Mouse (Mus musculus) ES-E14 (cell line): ENCODE measurements around the gene Rims4. TPM values are rescaled to one million over a fixed set of nuclear protein-coding genes. Genes with fewer than 3 reads are reported as not detected.
A peak's percentile ranks its signal among the peaks of the same experiment; 100 is the strongest.

Experiments
- DNase-seq: peaks from one replicate; pipeline ENCODE4 v3.0.0-alpha.2; 2013; ENCODE audit warnings: low read depth, low spot score
- H3K27ac ChIP-seq: 2 replicates; pipeline ENCODE4 v1.5.1; 2012; ENCODE audit warnings: low read depth, mild to moderate bottlenecking, low read length, moderate library complexity, mixed read lengths; ENCODE audit not compliant: poor library complexity, insufficient read depth, severe bottlenecking
- H3K36me3 ChIP-seq: 2 replicates; pipeline ENCODE4 v1.6.1; 2012; ENCODE audit warnings: mild to moderate bottlenecking, low read length, moderate library complexity, mixed read lengths; ENCODE audit not compliant: control insufficient read depth, poor library complexity, insufficient read depth, severe bottlenecking
- H3K4me1 ChIP-seq, 2 experiments: fragments of 150-350 bp in 1 of 2; sonication (generic) in 1 of 2; 2 replicates each; pipeline ENCODE4 v1.6.1; 2012; ENCODE audit warnings: low read length in 2 of 2, mild to moderate bottlenecking in 1 of 2, mixed read lengths in 1 of 2; ENCODE audit not compliant: control insufficient read depth in 2 of 2, insufficient read depth in 2 of 2, poor library complexity in 1 of 2
- H3K4me3 ChIP-seq, 2 experiments: fragments of 150-350 bp in 1 of 2; sonication (generic) in 1 of 2; 2 replicates each; pipeline ENCODE4 v1.5.1; 2012; ENCODE audit warnings: low read length in 2 of 2, low read depth in 1 of 2, mild to moderate bottlenecking in 1 of 2, mixed read lengths in 1 of 2; ENCODE audit not compliant: insufficient read depth in 1 of 2, poor library complexity in 1 of 2, severe bottlenecking in 1 of 2
- H3K9ac ChIP-seq: 2 replicates; pipeline ENCODE4 v1.6.1; 2012; ENCODE audit warnings: low read depth, mild to moderate bottlenecking, low read length, mixed read lengths; ENCODE audit not compliant: poor library complexity, insufficient read depth, severe bottlenecking
- H3K9me3 ChIP-seq: fragments of 150-350 bp; sonication (generic); 2 replicates; pipeline ENCODE4 v1.6.1; 2012; ENCODE audit warnings: low read depth, mild to moderate bottlenecking, low read length; ENCODE audit not compliant: control insufficient read depth, insufficient read depth
- CHD2 ChIP-seq: IDR thresholded peaks from 2 replicates; pipeline ENCODE4 v1.6.1; 2014; ENCODE audit warnings: mild to moderate bottlenecking, low read depth, low read length, inconsistent platforms
- HCFC1 ChIP-seq: IDR thresholded peaks from 2 replicates; pipeline ENCODE4 v1.6.1; 2012; ENCODE audit warnings: low read length, inconsistent platforms, borderline replicate concordance; ENCODE audit not compliant: insufficient read depth
- MAFK ChIP-seq: IDR thresholded peaks from 2 replicates; pipeline ENCODE4 v1.6.1; 2014; ENCODE audit warnings: mild to moderate bottlenecking, low read depth, low read length, inconsistent platforms; ENCODE audit not compliant: insufficient read depth
- ZC3H11A ChIP-seq: IDR thresholded peaks from 2 replicates; pipeline ENCODE4 v1.6.1; 2012; ENCODE audit warnings: low read depth, mild to moderate bottlenecking, inconsistent platforms, low read length, borderline replicate concordance
- ZNF384 ChIP-seq: IDR thresholded peaks from 2 replicates; pipeline ENCODE4 v1.6.1; 2012; ENCODE audit warnings: low read depth, low read length, inconsistent platforms
- in situ Hi-C, 2 experiments: fragments of 600-800 bp; cut with MboI; formaldehyde crosslinking; loops; one replicate each; pipeline ENCODE4 v1.15.1; 2025; ENCODE audit warnings: low sequenced_read_pairs in 2 of 2, inconsistent platforms in 1 of 2; ENCODE audit not compliant: unreplicated experiment in 2 of 2
- total RNA-seq: library from RNA; depleted of rRNA; stranded (reverse); fragments of 300-350 nt; gene quantifications from 2 replicates; pipeline ENCODE4 v1.2.3, GENCODE M21; 2012

Rims4 gene
- total RNA-seq, 1 experiment = 0.98 TPM

DNA sequence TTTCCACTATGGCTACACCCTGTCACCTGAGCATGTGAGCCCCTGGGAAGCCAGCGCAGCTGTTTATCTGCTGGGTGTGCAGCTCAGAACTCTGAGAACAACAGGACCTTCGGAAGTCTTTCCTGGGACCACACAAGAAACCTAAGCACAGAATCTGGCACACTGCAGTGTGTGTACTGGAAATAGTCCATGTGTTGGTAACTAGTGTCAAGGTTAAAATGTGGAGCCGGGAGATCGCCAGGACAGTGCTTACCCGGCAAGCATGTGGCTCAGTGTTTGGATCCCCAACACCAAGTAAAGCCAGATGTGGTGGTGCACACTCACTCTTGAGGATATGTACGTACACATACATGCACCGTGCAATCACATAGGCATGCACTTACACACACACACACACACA lies 17.4 kb downstream of the Rims4 start:
- in situ Hi-C loops = no loop called here
- no peak overlapping the region for H3K27ac ChIP-seq
- H3K9ac ChIP-seq = no peak overlapping the region
- no peak for DNase-seq
- no peaks in the 10 kb centered on the region for H3K9me3 ChIP-seq
- H3K36me3 ChIP-seq = no peaks in the 10 kb centered on the region
- H3K4me3 ChIP-seq = no peak overlapping the region
- TF ChIP-seq ZNF384 = no peak
- TF ChIP-seq ZC3H11A = no peak
- TF ChIP-seq MAFK = no peak
- no peak for TF ChIP-seq CHD2
- TF ChIP-seq HCFC1 = no peak
- H3K4me1 ChIP-seq = peaks cover 0 to 9% of the 10 kb centered on the region in 2 experiments; a peak in 2 of 4 replicates

DNA sequence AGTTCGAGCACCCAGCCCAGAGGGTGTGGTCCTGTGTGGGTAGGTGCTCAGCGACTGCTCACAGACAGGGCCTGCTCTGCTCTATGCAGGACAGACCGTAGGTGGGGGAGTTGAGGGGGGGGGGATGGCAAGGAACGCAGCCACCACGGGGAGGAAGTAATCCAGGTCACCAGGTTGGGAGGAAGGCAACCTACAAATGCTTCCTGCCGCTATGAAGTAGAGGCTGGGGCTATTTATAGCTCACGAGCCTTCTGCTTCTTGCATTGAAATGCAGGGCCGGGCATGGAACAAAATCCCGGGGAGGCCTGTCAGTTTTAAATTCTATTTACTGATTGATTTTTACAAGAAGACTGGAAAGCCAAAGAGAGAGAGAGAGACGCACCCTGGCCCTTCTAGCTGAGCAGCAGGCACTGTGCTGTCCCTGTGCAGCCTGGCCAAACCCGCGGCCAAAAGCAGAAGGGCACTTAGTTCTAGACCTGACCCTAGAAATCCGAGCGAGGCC lies 18.5 kb downstream of the Rims4 start:
- Histone ChIP-seq H3K9ac (no peak overlapping the region), H3K27ac (no peak overlapping the region), H3K4me1 (peaks cover 0 to 17% of the 10 kb centered on the region in 2 experiments; a peak in 2 of 4 replicates), H3K4me3 (peak overlapping the region in 1 of 2 experiments; percentile 23; a peak in 2 of 4 replicates), H3K36me3 (no peaks in the 10 kb centered on the region), H3K9me3 (no peaks in the 10 kb centered on the region)
- DNase-seq = no peak
- TF ChIP-seq ZNF384 (no peak), CHD2 (no peak), ZC3H11A (no peak), HCFC1 (no peak), MAFK (no peak)
- in situ Hi-C loops = no loop called here

DNA sequence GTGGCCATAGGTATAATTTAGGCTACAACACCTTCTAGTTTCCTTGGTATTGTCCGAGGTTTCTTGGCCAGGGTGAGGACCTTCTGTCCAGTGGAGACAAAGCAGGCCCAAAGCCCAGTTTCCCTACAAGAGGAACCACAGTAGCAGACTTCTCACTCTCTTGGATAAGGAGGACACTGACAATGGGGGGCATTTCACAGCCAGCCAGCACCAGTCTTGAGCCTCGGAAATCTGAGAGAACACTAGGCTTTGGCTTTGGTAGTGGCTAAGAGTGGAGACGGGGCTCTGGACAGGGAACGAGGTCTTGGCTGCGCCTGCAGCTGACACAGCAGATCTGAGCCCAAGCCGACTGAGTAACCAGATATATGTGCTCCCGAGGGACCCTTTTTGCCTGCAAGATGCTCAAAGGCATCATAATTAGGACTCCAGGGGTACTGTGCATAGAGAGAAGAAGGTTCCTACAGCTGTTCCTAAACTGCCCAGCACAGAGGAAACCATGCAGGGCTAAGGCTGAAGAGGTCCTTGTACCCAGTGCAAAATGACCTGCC lies 20.4 kb downstream of the Rims4 start:
- H3K9me3 ChIP-seq = no peaks in the 10 kb centered on the region
- H3K27ac ChIP-seq = no peak overlapping the region
- peaks cover 0 to 22% of the 10 kb centered on the region in 2 experiments; a peak in 1 of 4 replicates for H3K4me1 ChIP-seq
- H3K4me3 ChIP-seq = no peak overlapping the region
- no peaks in the 10 kb centered on the region for H3K36me3 ChIP-seq
- TF ChIP-seq ZNF384 = no peak
- no peak for TF ChIP-seq CHD2
- no peak for TF ChIP-seq HCFC1
- TF ChIP-seq ZC3H11A = no peak
- no peak for DNase-seq
- H3K9ac ChIP-seq = no peak overlapping the region
- in situ Hi-C loops = no loop called here

DNA sequence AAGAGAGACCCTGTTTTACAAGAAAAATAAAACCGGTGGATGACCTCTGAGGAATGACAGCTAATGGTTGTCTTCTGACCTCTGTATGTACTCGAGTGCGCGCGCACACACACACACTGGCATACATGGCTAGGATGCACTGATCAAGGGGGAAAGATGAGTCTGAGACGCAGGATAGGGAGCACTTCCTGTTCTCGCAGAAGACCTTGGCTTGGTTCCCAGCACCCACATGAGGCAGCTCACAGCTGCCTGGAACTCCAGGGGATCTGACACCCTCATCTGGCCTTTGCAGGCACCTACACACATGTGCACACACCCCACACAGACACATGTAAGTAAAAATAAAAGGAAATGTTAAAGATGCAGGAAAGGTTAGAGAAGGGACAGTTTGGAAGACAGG lies 21.5 kb downstream of the Rims4 start:
- Histone ChIP-seq H3K4me1 (peaks cover 0 to 24% of the 10 kb centered on the region in 2 experiments; a peak in 1 of 4 replicates), H3K4me3 (no peak overlapping the region), H3K27ac (no peak overlapping the region), H3K36me3 (no peaks in the 10 kb centered on the region), H3K9me3 (no peaks in the 10 kb centered on the region), H3K9ac (no peak overlapping the region)
- in situ Hi-C loops = no loop called here
- no peak for DNase-seq
- TF ChIP-seq ZC3H11A = no peak

DNA sequence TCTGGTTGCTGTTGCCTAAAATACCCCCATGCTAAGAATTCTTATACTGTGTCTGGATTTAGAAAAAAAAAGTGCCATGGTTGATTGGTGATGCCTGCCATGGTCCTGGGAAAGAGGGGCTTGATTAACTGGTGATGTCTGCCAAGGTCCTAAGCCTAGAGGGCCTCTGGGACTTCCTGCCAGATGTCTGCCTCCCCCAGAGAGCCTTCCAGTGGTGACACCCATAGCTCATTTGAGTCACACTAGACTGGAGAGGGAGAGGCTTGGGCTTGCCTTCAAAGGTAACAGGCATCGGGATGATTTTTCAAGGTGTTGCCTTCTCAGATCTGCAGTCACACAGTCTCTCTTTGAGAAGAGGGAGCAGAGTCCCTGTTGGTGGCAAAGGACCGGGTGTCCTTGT lies 23.3 kb downstream of the Rims4 start:
- Histone ChIP-seq H3K9me3 (no peaks in the 10 kb centered on the region), H3K4me1 (peaks cover 2 to 32% of the 10 kb centered on the region in 2 experiments; a peak in 2 of 4 replicates), H3K4me3 (no peak overlapping the region), H3K9ac (no peak overlapping the region), H3K36me3 (no peaks in the 10 kb centered on the region), H3K27ac (no peak overlapping the region; the same call in none of the 2 replicates)
- in situ Hi-C loops = no loop called here
- no peak for DNase-seq
- TF ChIP-seq CHD2 (no peak), MAFK (no peak), HCFC1 (no peak), ZNF384 (0 out of 2 replicates have a peak, but pooled peaks have one; percentile 25)
